Mouse (Mus musculus) layer of hippocampus, postnatal 10 days (tissue): Measurements from ENCODE around the gene Rab3a. TPM values are rescaled to one million over a fixed set of nuclear protein-coding genes. Genes with fewer than 3 reads are reported as not detected.

Experiments
- DNase-seq, 2 experiments: peaks; one replicate each; pipeline ENCODE4 v3.0.0; 2021; ENCODE audit warnings: low spot score in 2 of 2
- total RNA-seq, 2 experiments: library from RNA; stranded (reverse); gene quantifications; 2 replicates each; pipeline ENCODE4 v1.2.3; 2021

Rab3a gene
- total RNA-seq, 2 experiments from 2014 or later, result 584 to 714 TPM

GRCm38 (mm10) chr8:70741661-70742060, 12.8 kb upstream of the Rab3a start:
- DNase-seq, result no peak

GRCm38 (mm10) chr8:70742176-70742575, 12.3 kb upstream of the Rab3a start:
- DNase-seq, result peak in 1 of 2 experiments; percentile 2

- DNase-seq, result peak in 1 of 2 experiments; percentile 9
These were observed 11.4 kb upstream of the Rab3a start for GRCm38 (mm10) chr8:70742981-70743655.

GRCm38 (mm10) chr8:70743656-70744590, 10.6 kb upstream of the Rab3a start:
- peak; percentile 50 to 55 for DNase-seq

- DNase-seq, result peak in 1 of 2 experiments; percentile 4
These were observed 9.7 kb upstream of the Rab3a start for GRCm38 (mm10) chr8:70744806-70745205.

GRCm38 (mm10) chr8:70745691-70746220, 8.7 kb upstream of the Rab3a start:
- peak in 1 of 2 experiments; percentile 2 for DNase-seq

GRCm38 (mm10) chr8:70746676-70747075, 7.8 kb upstream of the Rab3a start:
- peak in 1 of 2 experiments; percentile 3 for DNase-seq

- DNase-seq, result peak in 1 of 2 experiments; percentile 2
These were observed 7.1 kb upstream of the Rab3a start for GRCm38 (mm10) chr8:70747211-70747890.

- no peak for DNase-seq
These were observed 6.0 kb upstream of the Rab3a start for GRCm38 (mm10) chr8:70748246-70749096.

- peak in 1 of 2 experiments; percentile 2 for DNase-seq
These were observed 5.3 kb upstream of the Rab3a start for GRCm38 (mm10) chr8:70749097-70749674.

- DNase-seq, result peak; percentile 12 to 15
These were observed 4.3 kb upstream of the Rab3a start for GRCm38 (mm10) chr8:70750128-70750680.

GRCm38 (mm10) chr8:70752000-70752764, 2.3 kb upstream of the Rab3a start:
- peak; percentile 80 to 83 for DNase-seq

- peak; percentile 73 to 78 for DNase-seq
These were observed 1.3 kb upstream of the Rab3a start for GRCm38 (mm10) chr8:70753151-70753550.

GRCm38 (mm10) chr8:70754871-70755660, 587 bp downstream of the Rab3a start:
- DNase-seq, result peak; percentile 78 to 84

- peak; percentile 13 to 15 for DNase-seq
These were observed 1.4 kb downstream of the Rab3a start for GRCm38 (mm10) chr8:70755661-70756475.

GRCm38 (mm10) chr8:70756476-70757040, 2.1 kb downstream of the Rab3a start:
- DNase-seq, result peak in 1 of 2 experiments; percentile 18
